Mouse (Mus musculus) stomach, postnatal 0 days (tissue): ENCODE measurements around the gene Ncoa1. TPM values are rescaled to one million over a fixed set of nuclear protein-coding genes. Genes with fewer than 3 reads are reported as not detected.
A peak's percentile ranks its signal among the peaks of the same experiment; 100 is the strongest.
"Not testable (repeated sequence)": the region's sequence is repeated elsewhere in the genome, so short reads cannot be mapped to it uniquely, and the experiment has no call there.

Source experiments
- ATAC-seq: fragments of 200-750 bp; cut with Nextera tagmentation; 2 replicates; pipeline ENCODE4 v1.8.0; 2017; ENCODE audit not compliant: low FRiP score, low TSS enrichment
- DNase-seq: peaks from one replicate; pipeline ENCODE4 v3.0.0-alpha.2; 2016; ENCODE audit warnings: low spot score
- H3K27ac ChIP-seq: fragments of 300-500 bp; sonication (generic); replicated peaks from 2 replicates; pipeline ENCODE4 v1.5.1; 2014; ENCODE audit warnings: mild to moderate bottlenecking, control low read depth
- H3K27me3 ChIP-seq: fragments of 300-500 bp; sonication (generic); 2 replicates; pipeline ENCODE4 v1.6.1; 2014; ENCODE audit warnings: low read length; ENCODE audit not compliant: control insufficient read depth, insufficient read depth
- H3K36me3 ChIP-seq: fragments of 300-500 bp; sonication (generic); 2 replicates; pipeline ENCODE4 v1.6.1; 2014; ENCODE audit warnings: low read length, mixed read lengths; ENCODE audit not compliant: control insufficient read depth, insufficient read depth
- H3K4me1 ChIP-seq: fragments of 300-500 bp; sonication (generic); replicated peaks from 2 replicates; pipeline ENCODE4 v1.6.1; 2014; ENCODE audit warnings: antibody characterized with exemption; ENCODE audit not compliant: control insufficient read depth, insufficient read depth
- H3K4me2 ChIP-seq: fragments of 300-500 bp; sonication (generic); replicated peaks from 2 replicates; pipeline ENCODE4 v1.6.1; 2014; ENCODE audit warnings: low read depth, mild to moderate bottlenecking, control low read depth, moderate library complexity
- H3K4me3 ChIP-seq: fragments of 300-500 bp; sonication (generic); 2 replicates; pipeline ENCODE4 v1.5.1; 2014; ENCODE audit warnings: low read depth, low read length, control low read depth
- H3K9ac ChIP-seq: fragments of 300-500 bp; sonication (generic); 2 replicates; pipeline ENCODE4 v1.6.1; 2014; ENCODE audit warnings: mild to moderate bottlenecking, low read length, control low read depth, mixed read lengths
- H3K9me3 ChIP-seq: fragments of 300-500 bp; sonication (generic); 2 replicates; pipeline ENCODE4 v1.6.1; 2016; ENCODE audit warnings: low read length; ENCODE audit not compliant: control insufficient read depth
- CTCF ChIP-seq: IDR thresholded peaks from 2 replicates; pipeline ENCODE4 v1.5.1; 2016; ENCODE audit warnings: antibody characterized with exemption, low read depth, mild to moderate bottlenecking, moderate library complexity
- EP300 ChIP-seq: optimal IDR thresholded peaks from 2 replicates; pipeline ENCODE3; 2016; ENCODE audit warnings: antibody characterized with exemption
- whole genome bisulfite sequencing: fragments of 180-500 bp; shearing (Covaris S2); extraction: QIAGEN DNeasy Blood & Tissue Kit; methylation state at CpG from one replicate; pipeline ENCODE4 v1.1.7; 2014; 5-methylcytosine and 5-hydroxymethylcytosine counted together
- polyA plus RNA-seq: library from polyadenylated mRNA; unstranded; fragments of >200 nt; fragmentation: Nextera tagmentation; extraction: Ambion mirVana; gene quantifications from 2 replicates; pipeline ENCODE4 v1.2.1, GENCODE M21; 2015

The Ncoa1 gene
- polyA plus RNA-seq, 1 experiment from 2014 or later = 5.0 TPM

- Histone ChIP-seq H3K4me3 (no peak overlapping the region), H3K27me3 (no peaks in the 10 kb centered on the region), H3K9ac (no peak overlapping the region), H3K36me3 (no peaks in the 10 kb centered on the region), H3K4me1 (no peaks in the 10 kb centered on the region), H3K27ac (no peak overlapping the region), H3K4me2 (no peak overlapping the region), H3K9me3 (no peaks in the 10 kb centered on the region)
- TF ChIP-seq EP300 (no peak), CTCF (no peak)
- ATAC-seq (no peak), DNase-seq (no peak)
- WGBS = 74% methylated on average over 1 of the region's 1 CpGs
Measured at GRCm38 (mm10) chr12:4371406-4371805, 105.6 kb downstream of the Ncoa1 start.

DNA sequence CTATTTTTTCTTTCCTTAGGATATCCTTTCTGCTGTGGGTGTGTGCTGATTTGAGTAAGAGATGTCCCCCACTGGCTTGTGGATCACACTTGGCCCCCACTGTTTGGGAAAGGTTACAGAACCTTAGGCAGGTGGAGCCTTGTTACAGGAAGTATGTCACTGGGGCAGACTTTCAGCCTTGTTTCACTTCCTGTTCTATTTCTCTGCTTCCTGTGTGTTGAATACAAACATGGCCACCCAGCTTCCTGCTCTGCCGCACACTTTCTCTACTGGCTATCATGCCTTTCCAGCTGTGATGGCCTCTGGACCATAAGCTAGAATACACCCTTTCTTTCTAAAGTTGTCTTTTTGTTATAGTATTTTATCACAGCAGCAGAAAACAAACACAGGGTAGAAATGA lies 111.0 kb downstream of the Ncoa1 start:
- no peak for DNase-seq
- WGBS = 71% methylated on average over 1 of the region's 1 CpGs

DNA sequence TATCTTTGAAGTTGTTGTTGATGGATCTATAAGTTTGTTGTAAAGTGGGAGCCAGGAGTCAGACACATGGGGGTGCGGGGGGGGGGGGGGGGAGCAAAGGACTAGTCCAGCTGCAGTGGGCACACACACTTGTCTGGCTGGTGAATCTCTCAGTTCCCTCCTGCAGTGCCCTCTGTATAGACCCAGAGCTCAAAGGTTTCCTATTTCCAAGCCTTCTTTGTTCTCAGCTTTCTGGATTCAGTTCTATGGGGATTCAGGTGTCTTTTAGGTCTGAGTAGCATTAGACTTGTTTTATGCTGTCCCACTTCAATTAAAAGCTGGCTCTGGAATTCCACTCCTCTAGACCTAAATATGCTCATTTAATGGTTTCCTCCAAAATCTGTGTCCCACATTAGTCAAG lies 117.5 kb downstream of the Ncoa1 start:
- H3K4me3 ChIP-seq = no peak overlapping the region
- no peak overlapping the region for H3K9ac ChIP-seq
- H3K4me1 ChIP-seq = no peaks in the 10 kb centered on the region
- no peak overlapping the region for H3K4me2 ChIP-seq
- ATAC-seq (no peak), DNase-seq (no peak)
- 56% methylated on average over 1 of the region's 1 CpGs for WGBS
- H3K9me3 ChIP-seq = no peaks in the 10 kb centered on the region
- no peak for TF ChIP-seq EP300
- TF ChIP-seq CTCF = no peak
- H3K36me3 ChIP-seq = no peaks in the 10 kb centered on the region
- no peaks in the 10 kb centered on the region for H3K27me3 ChIP-seq
- H3K27ac ChIP-seq = no peak overlapping the region

More for the DNA sequence above, 111.0 kb downstream of the Ncoa1 start:
- H3K36me3 ChIP-seq = no peaks in the 10 kb centered on the region
- no peak overlapping the region for H3K27ac ChIP-seq
- H3K9me3 ChIP-seq = no peaks in the 10 kb centered on the region
- no peak overlapping the region for H3K9ac ChIP-seq
- TF ChIP-seq CTCF (no peak), EP300 (no peak)
- H3K27me3 ChIP-seq = no peaks in the 10 kb centered on the region
- H3K4me2 ChIP-seq = no peak overlapping the region
- H3K4me3 ChIP-seq = no peak overlapping the region
- no peak for ATAC-seq
- no peaks in the 10 kb centered on the region for H3K4me1 ChIP-seq

DNA sequence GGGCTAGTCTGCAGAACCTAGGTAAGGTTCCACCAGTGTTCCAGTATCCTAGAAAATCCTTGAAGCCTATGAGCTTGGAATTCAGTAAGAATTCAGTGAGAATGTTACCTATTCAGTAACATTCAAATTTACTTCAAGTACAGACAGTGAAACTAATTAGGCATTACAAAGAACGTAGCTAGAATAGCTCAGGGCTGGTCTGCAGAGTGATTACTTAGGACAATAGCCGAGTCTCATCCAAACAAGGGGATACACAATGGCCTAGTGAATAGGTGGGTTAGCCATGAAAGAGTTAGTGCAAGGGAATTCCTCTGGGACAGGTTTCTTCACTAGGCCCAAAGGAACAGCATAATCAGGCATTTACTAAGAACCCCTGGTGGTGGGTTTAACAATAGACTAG lies 118.3 kb downstream of the Ncoa1 start:
- not testable (repeated sequence) for DNase-seq, H3K9ac ChIP-seq, H3K9me3 ChIP-seq, ATAC-seq, H3K27me3 ChIP-seq, H3K4me1 ChIP-seq, H3K4me3 ChIP-seq, H3K4me2 ChIP-seq, H3K27ac ChIP-seq, H3K36me3 ChIP-seq
- WGBS = 82% methylated on average over 2 of the region's 2 CpGs

- no peak for TF ChIP-seq CTCF
- no peak for TF ChIP-seq EP300
Measured at GRCm38 (mm10) chr12:4358100-4358499, 118.9 kb downstream of the Ncoa1 start.

GRCm38 (mm10) chr12:4356834-4357445 lies 120.0 kb downstream of the Ncoa1 start:
- Histone ChIP-seq H3K27ac (no peak overlapping the region), H3K4me1 (no peaks in the 10 kb centered on the region), H3K9ac (no peak overlapping the region), H3K4me2 (no peak overlapping the region), H3K27me3 (no peaks in the 10 kb centered on the region), H3K9me3 (no peaks in the 10 kb centered on the region), H3K36me3 (no peaks in the 10 kb centered on the region), H3K4me3 (no peak overlapping the region)
- WGBS = 75% methylated on average over 5 of the region's 5 CpGs
- ATAC-seq (no peak), DNase-seq (no peak)
- TF ChIP-seq EP300 (no peak), CTCF (peak; percentile 27; the same call in 1 of the 2 replicates)

More at GRCm38 (mm10) chr12:4358100-4358499, 118.9 kb downstream of the Ncoa1 start:
- Histone ChIP-seq H3K9ac (no peak overlapping the region), H3K27me3 (no peaks in the 10 kb centered on the region), H3K4me3 (no peak overlapping the region), H3K36me3 (no peaks in the 10 kb centered on the region), H3K27ac (no peak overlapping the region), H3K4me2 (no peak overlapping the region), H3K9me3 (no peaks in the 10 kb centered on the region), H3K4me1 (no peaks in the 10 kb centered on the region)
- ATAC-seq = no peak
- no peak for DNase-seq
- WGBS = 94% methylated on average over 4 of the region's 4 CpGs
